Mouse (Mus musculus) hindbrain, embryonic 10.5 days (tissue): ENCODE data around the gene C1qtnf9. TPM values are rescaled to one million over a fixed set of nuclear protein-coding genes. Genes with fewer than 3 reads are reported as not detected.

Source experiments
- DNase-seq: peaks from one replicate; pipeline ENCODE4 v3.0.0-alpha.2; 2017; ENCODE audit warnings: low spot score
- H3K27ac ChIP-seq: fragments of 300-500 bp; sonication (generic); 2 replicates; pipeline ENCODE4 v1.5.1; 2016; ENCODE audit warnings: mild to moderate bottlenecking, moderate library complexity
- H3K27me3 ChIP-seq: fragments of 300-500 bp; sonication (generic); 2 replicates; pipeline ENCODE4 v1.6.1; 2016; ENCODE audit warnings: mild to moderate bottlenecking; ENCODE audit not compliant: poor library complexity, insufficient read depth, severe bottlenecking
- H3K36me3 ChIP-seq: fragments of 300-500 bp; sonication (generic); 2 replicates; pipeline ENCODE4 v1.6.1; 2016; ENCODE audit warnings: mild to moderate bottlenecking, moderate library complexity
- H3K4me1 ChIP-seq: fragments of 300-500 bp; sonication (generic); replicated peaks from 2 replicates; pipeline ENCODE4 v1.6.1; 2016; ENCODE audit warnings: mild to moderate bottlenecking
- H3K4me3 ChIP-seq: fragments of 300-500 bp; sonication (generic); 2 replicates; pipeline ENCODE4 v1.5.1; 2016; ENCODE audit warnings: mild to moderate bottlenecking, moderate library complexity
- H3K9me3 ChIP-seq: fragments of 300-500 bp; sonication (generic); 2 replicates; pipeline ENCODE4 v1.6.1; 2016; ENCODE audit warnings: mild to moderate bottlenecking, moderate library complexity
- WGBS: fragments of 180-500 bp; shearing (Covaris S2); methylation state at CpG from one replicate; pipeline ENCODE4 v1.1.7; 2016; 5-methylcytosine and 5-hydroxymethylcytosine counted together
- polyA plus RNA-seq: library from polyadenylated mRNA; unstranded; fragments of >200 nt; fragmentation: Nextera tagmentation; extraction: Ambion mirVana; gene quantifications from 2 replicates; pipeline ENCODE4 v1.2.1, GENCODE M21; 2016

Gene C1qtnf9
- polyA plus RNA-seq, 1 experiment from 2014 or later, result 0.10 TPM

- Histone ChIP-seq H3K27me3 (no peaks in the 10 kb centered on the region), H3K4me3 (no peak overlapping the region), H3K36me3 (peaks cover 49% of the 10 kb centered on the region), H3K27ac (peak overlapping the region; percentile 75), H3K4me1 (peaks cover 62% of the 10 kb centered on the region), H3K9me3 (no peaks in the 10 kb centered on the region)
- no peak for DNase-seq
- 62% methylated on average over 10 of the region's 10 CpGs for WGBS
These were observed 29.4 kb upstream of the C1qtnf9 start for GRCm38 (mm10) chr14:60738434-60738938.

- Histone ChIP-seq H3K27me3 (no peaks in the 10 kb centered on the region), H3K36me3 (peaks cover 45% of the 10 kb centered on the region), H3K27ac (peak overlapping the region; percentile 72), H3K9me3 (no peaks in the 10 kb centered on the region), H3K4me3 (no peak overlapping the region), H3K4me1 (peaks cover 55% of the 10 kb centered on the region)
- no peak for DNase-seq
- WGBS, result 42% methylated on average over 8 of the region's 9 CpGs
These were observed 28.8 kb upstream of the C1qtnf9 start for GRCm38 (mm10) chr14:60739155-60739554.

GRCm38 (mm10) chr14:60739616-60740015, 28.3 kb upstream of the C1qtnf9 start:
- peak overlapping the region; percentile 72 for H3K27ac ChIP-seq
- no peak for DNase-seq
- no peaks in the 10 kb centered on the region for H3K9me3 ChIP-seq
- 80% methylated on average over 12 of the region's 12 CpGs for WGBS
- no peak overlapping the region for H3K4me3 ChIP-seq
- no peaks in the 10 kb centered on the region for H3K27me3 ChIP-seq
- peaks cover 44% of the 10 kb centered on the region for H3K36me3 ChIP-seq
- H3K4me1 ChIP-seq, result peaks cover 54% of the 10 kb centered on the region

GRCm38 (mm10) chr14:60740507-60740906, 27.4 kb upstream of the C1qtnf9 start:
- no peak overlapping the region for H3K4me3 ChIP-seq
- no peaks in the 10 kb centered on the region for H3K27me3 ChIP-seq
- H3K4me1 ChIP-seq, result peaks cover 45% of the 10 kb centered on the region
- 85% methylated on average over 5 of the region's 5 CpGs for WGBS
- H3K36me3 ChIP-seq, result peaks cover 48% of the 10 kb centered on the region
- no peak for DNase-seq
- H3K9me3 ChIP-seq, result no peaks in the 10 kb centered on the region
- H3K27ac ChIP-seq, result no peak overlapping the region

- 87% methylated on average over 8 of the region's 8 CpGs for WGBS
- Histone ChIP-seq H3K36me3 (peaks cover 54% of the 10 kb centered on the region), H3K27ac (0 out of 2 replicates have a peak overlapping the region, but pooled peaks have one; percentile 9), H3K4me3 (no peak overlapping the region), H3K27me3 (no peaks in the 10 kb centered on the region), H3K4me1 (peaks cover 40% of the 10 kb centered on the region), H3K9me3 (no peaks in the 10 kb centered on the region)
- no peak for DNase-seq
These were observed 26.9 kb upstream of the C1qtnf9 start for GRCm38 (mm10) chr14:60741033-60741432.

GRCm38 (mm10) chr14:60741490-60741981, 26.4 kb upstream of the C1qtnf9 start:
- Histone ChIP-seq H3K4me3 (no peak overlapping the region), H3K4me1 (peaks cover 35% of the 10 kb centered on the region), H3K27me3 (no peaks in the 10 kb centered on the region), H3K9me3 (no peaks in the 10 kb centered on the region), H3K36me3 (peaks cover 59% of the 10 kb centered on the region), H3K27ac (0 out of 2 replicates have a peak overlapping the region, but pooled peaks have one; percentile 8)
- DNase-seq, result no peak
- WGBS, result 89% methylated on average over 6 of the region's 6 CpGs

GRCm38 (mm10) chr14:60743681-60744080, 24.3 kb upstream of the C1qtnf9 start:
- no peak for DNase-seq
- Histone ChIP-seq H3K9me3 (no peaks in the 10 kb centered on the region), H3K4me3 (no peak overlapping the region), H3K36me3 (peaks cover 76% of the 10 kb centered on the region), H3K27me3 (no peaks in the 10 kb centered on the region), H3K27ac (no peak overlapping the region), H3K4me1 (peaks cover 13% of the 10 kb centered on the region)
- 77% methylated on average over 9 of the region's 9 CpGs for WGBS

- WGBS, result 91% methylated on average over 6 of the region's 6 CpGs
- no peak overlapping the region for H3K27ac ChIP-seq
- no peaks in the 10 kb centered on the region for H3K27me3 ChIP-seq
- DNase-seq, result no peak
- H3K4me1 ChIP-seq, result 0 out of 2 replicates have a peak, but pooled peaks cover 2% of the 10 kb centered on the region
- H3K4me3 ChIP-seq, result no peak overlapping the region
- H3K9me3 ChIP-seq, result no peaks in the 10 kb centered on the region
- H3K36me3 ChIP-seq, result peaks cover 88% of the 10 kb centered on the region
These were observed 22.7 kb upstream of the C1qtnf9 start for GRCm38 (mm10) chr14:60745201-60745600.

- Histone ChIP-seq H3K36me3 (peaks cover 88% of the 10 kb centered on the region), H3K4me1 (no peaks in the 10 kb centered on the region), H3K27me3 (no peaks in the 10 kb centered on the region), H3K9me3 (no peaks in the 10 kb centered on the region), H3K4me3 (no peak overlapping the region), H3K27ac (no peak overlapping the region)
- 95% methylated on average over 10 of the region's 10 CpGs for WGBS
- DNase-seq, result no peak
These were observed 21.8 kb upstream of the C1qtnf9 start for GRCm38 (mm10) chr14:60746141-60746540.

- Histone ChIP-seq H3K27ac (no peak overlapping the region), H3K9me3 (no peaks in the 10 kb centered on the region), H3K27me3 (no peaks in the 10 kb centered on the region), H3K36me3 (peaks cover 88% of the 10 kb centered on the region), H3K4me3 (no peak overlapping the region), H3K4me1 (no peaks in the 10 kb centered on the region)
- DNase-seq, result no peak
- 91% methylated on average over 21 of the region's 21 CpGs for WGBS
These were observed 20.6 kb upstream of the C1qtnf9 start for GRCm38 (mm10) chr14:60747154-60747870.

- H3K9me3 ChIP-seq, result no peaks in the 10 kb centered on the region
- 86% methylated on average over 12 of the region's 12 CpGs for WGBS
- H3K27ac ChIP-seq, result no peak overlapping the region
- DNase-seq, result no peak
- H3K36me3 ChIP-seq, result peaks cover 96% of the 10 kb centered on the region
- H3K4me3 ChIP-seq, result no peak overlapping the region
- H3K27me3 ChIP-seq, result no peaks in the 10 kb centered on the region
- no peaks in the 10 kb centered on the region for H3K4me1 ChIP-seq
These were observed 18.1 kb upstream of the C1qtnf9 start for GRCm38 (mm10) chr14:60749880-60750279.

- DNase-seq, result no peak
These were observed 16.4 kb upstream of the C1qtnf9 start for GRCm38 (mm10) chr14:60751581-60751980.

More at GRCm38 (mm10) chr14:60751581-60751980, 16.4 kb upstream of the C1qtnf9 start:
- Histone ChIP-seq H3K4me3 (no peak overlapping the region), H3K36me3 (peaks cover 96% of the 10 kb centered on the region), H3K4me1 (no peaks in the 10 kb centered on the region), H3K27ac (no peak overlapping the region), H3K27me3 (no peaks in the 10 kb centered on the region), H3K9me3 (no peaks in the 10 kb centered on the region)
- WGBS, result 95% methylated on average over 16 of the region's 16 CpGs
